Mouse (Mus musculus) right cerebral cortex, postnatal 4 days (tissue): ENCODE data around the gene Ldhc.
"Not testable (repeated sequence)": the region's sequence is repeated elsewhere in the genome, so short reads cannot be mapped to it uniquely, and the experiment has no call there.

Experiments
- DNase-seq: peaks from one replicate; pipeline ENCODE4 v3.0.0-alpha.2; 2022

Gene Ldhc

GRCm38 (mm10) chr7:46843576-46843975 lies 17.4 kb upstream of the Ldhc start:
- no peak for DNase-seq

GRCm38 (mm10) chr7:46845211-46845977 lies 15.6 kb upstream of the Ldhc start:
- peak; percentile 97 for DNase-seq

- no peak for DNase-seq
These were observed 15.0 kb upstream of the Ldhc start for GRCm38 (mm10) chr7:46845978-46846485.

- DNase-seq = peak; percentile 64
These were observed 14.3 kb upstream of the Ldhc start for GRCm38 (mm10) chr7:46846486-46847244.

DNA sequence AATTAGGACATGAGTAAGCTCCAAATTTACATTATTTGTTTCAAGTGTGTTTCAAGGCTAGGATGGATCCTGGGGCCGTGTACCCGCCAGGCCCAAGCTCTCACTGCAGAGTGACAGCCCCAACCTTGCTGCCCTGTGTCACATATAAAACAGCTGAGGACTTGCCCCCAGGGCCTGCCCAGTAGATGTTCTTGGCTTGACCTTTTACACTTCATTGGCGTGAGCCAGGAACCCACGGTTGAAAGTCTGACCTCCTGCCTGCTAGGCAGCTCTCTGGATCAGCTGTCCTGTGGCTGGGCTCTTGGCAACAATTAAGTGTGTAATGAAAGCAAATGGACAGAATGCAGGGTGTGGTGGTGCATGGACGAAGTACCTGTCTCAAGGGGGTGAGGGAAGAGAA lies 11.7 kb upstream of the Ldhc start:
- DNase-seq = no peak

DNA sequence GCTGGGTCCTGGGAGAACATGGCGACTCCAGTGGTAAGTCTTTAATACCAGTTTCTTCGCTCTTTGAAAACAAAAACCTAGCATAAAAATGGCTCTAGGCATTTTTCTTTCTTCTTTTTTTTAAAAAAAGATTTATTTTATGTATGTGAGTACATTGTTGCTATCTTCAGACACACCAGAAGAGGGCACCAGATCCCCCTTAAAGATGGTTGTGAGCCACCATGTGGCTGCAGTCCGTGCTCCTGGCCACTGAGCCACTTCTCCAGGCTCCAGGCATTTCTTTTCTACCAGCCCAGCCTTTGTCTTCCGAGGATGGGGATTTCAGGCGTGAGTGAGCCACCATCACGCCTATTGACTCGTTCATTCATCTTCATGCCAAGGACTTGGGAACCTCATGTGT lies 10.0 kb upstream of the Ldhc start:
- no peak for DNase-seq

- DNase-seq = no peak
These were observed 8.3 kb upstream of the Ldhc start for GRCm38 (mm10) chr7:46852666-46853065.

- no peak for DNase-seq
These were observed 7.6 kb upstream of the Ldhc start for GRCm38 (mm10) chr7:46853365-46853764.

- DNase-seq = no peak
These were observed 5.0 kb upstream of the Ldhc start for GRCm38 (mm10) chr7:46855866-46856560.

DNA sequence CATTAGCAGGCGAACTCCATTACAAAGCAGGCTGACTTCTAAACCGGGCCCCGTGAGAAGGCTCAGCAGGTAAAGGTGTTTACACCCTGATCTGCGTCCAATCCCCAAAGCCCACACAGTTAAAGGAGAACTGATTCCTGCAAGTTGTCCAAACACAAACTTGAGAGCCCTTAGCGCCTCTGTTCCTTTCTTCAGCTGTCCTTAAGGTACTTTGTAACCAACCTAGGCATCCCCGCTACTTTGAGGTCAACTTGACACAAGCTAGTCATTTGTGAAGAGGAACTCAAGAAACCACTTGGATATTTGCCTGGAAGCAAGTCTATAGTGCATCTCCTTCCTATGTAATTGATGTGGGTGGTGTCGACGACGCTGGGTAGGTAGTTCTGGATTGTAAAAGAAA lies 3.6 kb upstream of the Ldhc start:
- DNase-seq = no peak

GRCm38 (mm10) chr7:46859031-46859430 lies 2.0 kb upstream of the Ldhc start:
- no peak for DNase-seq

- DNase-seq = no peak
These were observed 11.0 kb downstream of the Ldhc start for GRCm38 (mm10) chr7:46871988-46872387.

DNA sequence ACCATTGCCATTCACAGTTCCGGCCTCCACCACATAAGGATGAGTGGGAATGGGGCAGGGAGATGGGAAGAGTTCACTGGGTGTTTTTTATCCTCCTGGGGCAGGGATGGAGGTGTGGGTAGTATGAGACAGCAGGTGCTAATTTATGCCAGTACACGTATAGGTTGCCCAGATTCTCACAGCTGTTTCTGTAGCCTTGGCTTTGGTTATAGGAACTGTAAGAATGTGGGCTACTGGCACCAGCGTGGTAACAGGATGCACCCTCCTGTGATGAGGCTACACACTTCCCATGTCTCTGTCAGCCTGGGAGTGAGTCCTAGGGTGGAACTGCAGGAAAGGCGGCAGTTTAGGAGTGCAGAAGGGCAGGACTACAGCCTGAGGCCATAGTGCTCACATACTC lies 15.8 kb downstream of the Ldhc start:
- DNase-seq = no peak

- no peak for DNase-seq
These were observed 16.3 kb downstream of the Ldhc start for GRCm38 (mm10) chr7:46877255-46877654.

- peak; percentile 9 for DNase-seq
These were observed 18.8 kb downstream of the Ldhc start for GRCm38 (mm10) chr7:46879851-46880250.

DNA sequence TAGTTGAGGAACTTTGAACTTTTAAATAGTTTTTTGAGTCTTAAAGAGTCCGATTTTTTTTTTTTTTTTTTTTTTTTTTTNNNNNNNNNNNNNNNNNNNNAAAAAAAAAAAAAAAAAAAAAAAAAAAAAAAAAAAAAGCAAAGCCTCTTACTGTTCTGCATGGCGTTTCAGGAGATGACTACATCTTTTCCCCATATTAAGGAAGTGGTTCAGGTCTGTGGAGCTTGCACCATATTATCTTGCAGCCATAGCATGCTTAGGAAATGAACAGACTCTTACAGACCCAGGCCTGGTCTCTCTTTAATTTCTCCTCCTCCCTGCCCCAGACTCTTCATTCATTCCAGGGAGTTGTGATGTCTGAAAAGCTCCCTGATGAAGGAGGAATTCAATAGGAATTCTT lies 20.0 kb downstream of the Ldhc start:
- DNase-seq = no peak

DNA sequence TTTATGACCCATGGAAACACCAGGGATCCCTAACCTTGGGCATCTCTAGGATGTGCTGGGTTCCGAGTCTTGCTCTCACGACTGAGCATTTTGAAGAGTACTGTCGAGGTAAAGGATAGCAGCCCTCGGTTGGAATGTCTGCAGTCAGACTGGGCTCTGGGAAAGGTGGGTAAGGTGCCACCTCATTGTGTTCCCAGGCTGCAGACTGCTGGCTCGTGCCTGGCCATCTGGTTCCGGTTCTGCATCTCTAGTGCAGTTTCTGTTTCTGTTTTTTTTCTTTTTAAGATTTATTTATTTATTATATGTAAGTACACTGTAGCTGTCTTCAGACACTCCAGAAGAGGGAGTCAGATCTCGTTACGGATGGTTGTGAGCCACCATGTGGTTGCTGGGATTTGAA lies 20.9 kb downstream of the Ldhc start:
- DNase-seq = not testable (repeated sequence)

DNA sequence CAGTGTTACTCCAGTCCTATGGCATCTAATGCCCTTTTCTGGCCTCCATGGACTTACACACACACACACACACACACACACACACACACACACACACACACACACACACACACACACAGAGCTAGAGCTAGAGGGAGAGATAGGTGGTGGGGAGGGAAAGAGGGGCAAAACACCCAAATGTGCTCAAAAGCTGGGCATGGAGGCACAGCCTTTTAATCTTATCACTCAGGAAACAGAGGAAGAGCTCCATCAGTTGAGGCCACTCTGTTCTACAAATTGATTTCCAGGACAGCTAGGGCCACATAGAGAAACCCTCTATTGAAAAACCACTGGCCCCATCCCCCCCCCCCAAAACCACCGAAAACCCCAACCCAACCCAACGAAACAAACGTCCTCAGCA lies 22.3 kb downstream of the Ldhc start:
- DNase-seq = no peak

DNA sequence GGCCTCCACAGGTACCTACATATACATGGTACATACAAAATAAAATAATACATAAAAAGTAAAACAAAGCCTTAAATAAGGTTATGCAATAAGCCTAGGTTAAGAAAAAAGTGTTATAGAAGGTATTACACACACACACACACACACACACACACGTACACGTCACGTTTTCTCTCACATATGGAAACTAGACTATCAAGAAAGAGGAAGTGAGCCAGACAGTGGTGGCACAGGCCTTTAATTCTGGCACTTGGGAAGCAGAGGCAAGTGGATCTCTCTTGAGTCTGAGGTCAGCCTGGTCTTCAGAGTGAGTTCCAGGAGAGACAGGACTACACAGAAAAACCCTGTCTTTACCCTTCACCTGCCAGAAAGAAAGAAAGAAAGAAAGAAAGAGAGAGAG lies 34.5 kb downstream of the Ldhc start:
- no peak for DNase-seq

- no peak for DNase-seq
These were observed 38.3 kb downstream of the Ldhc start for GRCm38 (mm10) chr7:46899343-46899742.

DNA sequence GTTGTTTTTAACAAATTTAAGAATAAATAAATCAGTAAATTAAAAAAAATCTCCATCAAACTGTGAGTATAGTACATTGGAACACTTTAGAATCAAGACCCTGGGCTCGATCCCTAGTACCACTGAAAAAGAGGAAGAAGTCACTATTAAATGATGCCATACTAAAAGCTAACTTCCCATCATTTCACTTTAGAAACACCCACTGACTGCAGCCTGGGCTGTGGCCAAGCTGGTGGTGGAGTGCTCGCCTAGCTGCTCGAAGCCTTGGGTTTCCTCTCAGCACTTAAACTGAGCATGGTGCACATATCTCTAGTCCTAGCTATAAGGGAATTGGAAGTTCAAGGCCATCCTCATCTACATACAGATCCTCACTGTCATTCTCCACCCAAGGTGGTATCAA lies 50.2 kb downstream of the Ldhc start:
- no peak for DNase-seq

DNA sequence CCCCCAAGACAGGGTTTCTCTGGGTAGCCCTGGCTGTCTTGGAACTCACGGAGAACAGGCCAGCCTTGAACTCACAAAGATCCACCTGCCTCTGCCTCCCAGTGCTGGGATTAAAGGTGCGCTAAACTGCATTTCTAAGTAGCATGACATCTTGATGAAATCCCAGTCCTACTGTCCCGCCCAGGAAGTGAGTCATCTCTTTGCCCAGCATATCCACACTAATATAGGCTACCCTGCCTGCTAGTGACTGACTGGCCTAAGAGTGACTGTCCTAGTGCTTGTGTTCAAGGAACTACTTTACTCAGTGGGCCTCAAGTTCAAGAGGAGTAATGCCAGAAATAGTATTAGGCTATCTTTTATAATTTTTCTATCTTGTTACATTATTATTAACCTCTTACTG lies 55.4 kb downstream of the Ldhc start:
- no peak for DNase-seq

GRCm38 (mm10) chr7:46918678-46919371 lies 57.8 kb downstream of the Ldhc start:
- DNase-seq = no peak
